Mouse (Mus musculus): ENCODE measurements around the gene Marcksl1. TPM values are rescaled to one million over a fixed set of nuclear protein-coding genes. Genes with fewer than 3 reads are reported as not detected.
"Not testable (repeated sequence)": the region's sequence is repeated elsewhere in the genome, so short reads cannot be mapped to it uniquely, and the experiment has no call there.

The Marcksl1 gene
- polyA plus RNA-seq, 1 experiment from 2014 or later: 296 TPM

GRCm38 (mm10) chr4:129518519-129518918 is 5.1 kb downstream of the Marcksl1 start:
- no peaks in the 10 kb centered on the region for H3K27me3 ChIP-seq (ENCODE audit: control insufficient read depth, insufficient read depth, low read length)
- H3K4me1 ChIP-seq (ENCODE audit: control insufficient read depth, insufficient read depth, low read length): peaks cover 2% of the 10 kb centered on the region; the same call in 1 of the 2 replicates
- 87% methylated on average over 8 of the region's 8 CpGs for WGBS
- H3K4me2 ChIP-seq (ENCODE audit: low read depth, low read length): no peak overlapping the region
- H3K9ac ChIP-seq (ENCODE audit: low read length): no peak overlapping the region
- no peaks in the 10 kb centered on the region for H3K9me3 ChIP-seq (replicated peaks; ENCODE audit: control insufficient read depth, low read length)
- no peak overlapping the region for H3K4me3 ChIP-seq (replicated peaks; ENCODE audit: low read length)
- peaks cover 35% of the 10 kb centered on the region for H3K36me3 ChIP-seq (ENCODE audit: control insufficient read depth, insufficient read depth, low read length)
- H3K27ac ChIP-seq (ENCODE audit: low read length): no peak overlapping the region
- ATAC-seq (ENCODE audit: insufficient read depth, low FRiP score): no peak

- H3K36me3 ChIP-seq (ENCODE audit: control insufficient read depth, insufficient read depth, low read length): peaks cover 50% of the 10 kb centered on the region
- no peak overlapping the region for H3K4me3 ChIP-seq (replicated peaks; ENCODE audit: low read length)
- WGBS: 89% methylated on average over 5 of the region's 5 CpGs
- no peaks in the 10 kb centered on the region for H3K4me1 ChIP-seq (ENCODE audit: control insufficient read depth, insufficient read depth, low read length)
- H3K4me2 ChIP-seq (ENCODE audit: low read depth, low read length): no peak overlapping the region
- H3K9ac ChIP-seq (ENCODE audit: low read length): no peak overlapping the region
- no peak for ATAC-seq (ENCODE audit: insufficient read depth, low FRiP score)
- H3K27me3 ChIP-seq (ENCODE audit: control insufficient read depth, insufficient read depth, low read length): no peaks in the 10 kb centered on the region
- H3K27ac ChIP-seq (ENCODE audit: low read length): no peak overlapping the region
- H3K9me3 ChIP-seq (replicated peaks; ENCODE audit: control insufficient read depth, low read length): no peaks in the 10 kb centered on the region
Measured at GRCm38 (mm10) chr4:129525338-129525737, 12.0 kb downstream of the Marcksl1 start.

GRCm38 (mm10) chr4:129525889-129526288 is 12.5 kb downstream of the Marcksl1 start:
- Histone ChIP-seq H3K4me1 (ENCODE audit: control insufficient read depth, insufficient read depth, low read length) (no peaks in the 10 kb centered on the region), H3K9ac (ENCODE audit: low read length) (no peak overlapping the region), H3K4me3 (replicated peaks; ENCODE audit: low read length) (no peak overlapping the region), H3K36me3 (ENCODE audit: control insufficient read depth, insufficient read depth, low read length) (peaks cover 46% of the 10 kb centered on the region), H3K9me3 (replicated peaks; ENCODE audit: control insufficient read depth, low read length) (no peaks in the 10 kb centered on the region), H3K27ac (ENCODE audit: low read length) (no peak overlapping the region), H3K4me2 (ENCODE audit: low read depth, low read length) (no peak overlapping the region), H3K27me3 (ENCODE audit: control insufficient read depth, insufficient read depth, low read length) (no peaks in the 10 kb centered on the region)
- ATAC-seq (ENCODE audit: insufficient read depth, low FRiP score): no peak
- 64% methylated on average over 3 of the region's 3 CpGs for WGBS

- H3K9me3 ChIP-seq (replicated peaks; ENCODE audit: control insufficient read depth, low read length); H3K9ac ChIP-seq (ENCODE audit: low read length); H3K4me2 ChIP-seq (ENCODE audit: low read depth, low read length); H3K4me3 ChIP-seq (replicated peaks; ENCODE audit: low read length); H3K4me1 ChIP-seq (ENCODE audit: control insufficient read depth, insufficient read depth, low read length); ATAC-seq (ENCODE audit: insufficient read depth, low FRiP score); H3K27me3 ChIP-seq (ENCODE audit: control insufficient read depth, insufficient read depth, low read length); H3K27ac ChIP-seq (ENCODE audit: low read length): not testable (repeated sequence)
- peaks cover 28% of the 10 kb centered on the region for H3K36me3 ChIP-seq (ENCODE audit: control insufficient read depth, insufficient read depth, low read length)
- 92% methylated on average over 5 of the region's 6 CpGs for WGBS
Measured at GRCm38 (mm10) chr4:129528901-129529300, 15.5 kb downstream of the Marcksl1 start.

GRCm38 (mm10) chr4:129540012-129540411 is 26.6 kb downstream of the Marcksl1 start:
- H3K27me3 ChIP-seq (ENCODE audit: control insufficient read depth, insufficient read depth, low read length): no peaks in the 10 kb centered on the region
- H3K4me2 ChIP-seq (ENCODE audit: low read depth, low read length): no peak overlapping the region
- 87% methylated on average over 6 of the region's 6 CpGs for WGBS

GRCm38 (mm10) chr4:129541868-129542591 is 28.6 kb downstream of the Marcksl1 start:
- WGBS: under 1% methylated on average over 30 of the region's 30 CpGs
- ATAC-seq (ENCODE audit: insufficient read depth, low FRiP score): no peak
- Histone ChIP-seq H3K4me3 (replicated peaks; ENCODE audit: low read length) (peak overlapping the region; percentile 98), H3K9ac (ENCODE audit: low read length) (peak overlapping the region; percentile 92), H3K36me3 (ENCODE audit: control insufficient read depth, insufficient read depth, low read length) (no peaks in the 10 kb centered on the region), H3K9me3 (replicated peaks; ENCODE audit: control insufficient read depth, low read length) (no peaks in the 10 kb centered on the region), H3K4me2 (ENCODE audit: low read depth, low read length) (peak overlapping the region; percentile 89), H3K27me3 (ENCODE audit: control insufficient read depth, insufficient read depth, low read length) (no peaks in the 10 kb centered on the region), H3K4me1 (ENCODE audit: control insufficient read depth, insufficient read depth, low read length) (peaks cover 11% of the 10 kb centered on the region), H3K27ac (ENCODE audit: low read length) (peak overlapping the region; percentile 80)

More at GRCm38 (mm10) chr4:129540012-129540411, 26.6 kb downstream of the Marcksl1 start:
- Histone ChIP-seq H3K36me3 (ENCODE audit: control insufficient read depth, insufficient read depth, low read length) (no peaks in the 10 kb centered on the region), H3K9me3 (replicated peaks; ENCODE audit: control insufficient read depth, low read length) (no peaks in the 10 kb centered on the region), H3K9ac (ENCODE audit: low read length) (no peak overlapping the region), H3K4me1 (ENCODE audit: control insufficient read depth, insufficient read depth, low read length) (peaks cover 11% of the 10 kb centered on the region), H3K27ac (ENCODE audit: low read length) (no peak overlapping the region), H3K4me3 (replicated peaks; ENCODE audit: low read length) (no peak overlapping the region)
- ATAC-seq (ENCODE audit: insufficient read depth, low FRiP score): no peak

GRCm38 (mm10) chr4:129542592-129543141 is 29.3 kb downstream of the Marcksl1 start, which contains the start of gene Hdac1:
Hdac1 (minus strand) TSS chr4:129542713.
- ATAC-seq (ENCODE audit: insufficient read depth, low FRiP score): peak; percentile 100
- H3K4me2 ChIP-seq (ENCODE audit: low read depth, low read length): peak within 1 kb of the TSS; percentile 89
- WGBS: under 1% methylated on average over 45 of the region's 46 CpGs
- H3K9me3 ChIP-seq (replicated peaks; ENCODE audit: control insufficient read depth, low read length): no peaks in the 10 kb centered on the region
- H3K27ac ChIP-seq (ENCODE audit: low read length): peak within 1 kb of the TSS; percentile 86
- no peaks in the 10 kb centered on the region for H3K27me3 ChIP-seq (ENCODE audit: control insufficient read depth, insufficient read depth, low read length)
- no peaks in the 10 kb centered on the region for H3K36me3 ChIP-seq (ENCODE audit: control insufficient read depth, insufficient read depth, low read length)
- peaks cover 11% of the 10 kb centered on the region for H3K4me1 ChIP-seq (ENCODE audit: control insufficient read depth, insufficient read depth, low read length)
- peak within 1 kb of the TSS; percentile 98 for H3K4me3 ChIP-seq (replicated peaks; ENCODE audit: low read length)
- H3K9ac ChIP-seq (ENCODE audit: low read length): peak within 1 kb of the TSS; percentile 92

- Histone ChIP-seq H3K4me2 (ENCODE audit: low read depth, low read length) (no peak overlapping the region), H3K9me3 (replicated peaks; ENCODE audit: control insufficient read depth, low read length) (no peaks in the 10 kb centered on the region), H3K9ac (ENCODE audit: low read length) (no peak overlapping the region), H3K27ac (ENCODE audit: low read length) (no peak overlapping the region), H3K36me3 (ENCODE audit: control insufficient read depth, insufficient read depth, low read length) (no peaks in the 10 kb centered on the region), H3K27me3 (ENCODE audit: control insufficient read depth, insufficient read depth, low read length) (no peaks in the 10 kb centered on the region), H3K4me1 (ENCODE audit: control insufficient read depth, insufficient read depth, low read length) (peaks cover 11% of the 10 kb centered on the region), H3K4me3 (replicated peaks; ENCODE audit: low read length) (no peak overlapping the region)
- 88% methylated on average over 4 of the region's 4 CpGs for WGBS
- ATAC-seq (ENCODE audit: insufficient read depth, low FRiP score): no peak
Measured at GRCm38 (mm10) chr4:129544106-129544505, 30.7 kb downstream of the Marcksl1 start.

GRCm38 (mm10) chr4:129547631-129548030 is 34.2 kb downstream of the Marcksl1 start:
- not testable (repeated sequence) for ATAC-seq (ENCODE audit: insufficient read depth, low FRiP score); H3K27ac ChIP-seq (ENCODE audit: low read length); H3K27me3 ChIP-seq (ENCODE audit: control insufficient read depth, insufficient read depth, low read length); H3K9me3 ChIP-seq (replicated peaks; ENCODE audit: control insufficient read depth, low read length); H3K4me2 ChIP-seq (ENCODE audit: low read depth, low read length); H3K4me1 ChIP-seq (ENCODE audit: control insufficient read depth, insufficient read depth, low read length); H3K36me3 ChIP-seq (ENCODE audit: control insufficient read depth, insufficient read depth, low read length); H3K9ac ChIP-seq (ENCODE audit: low read length); H3K4me3 ChIP-seq (replicated peaks; ENCODE audit: low read length)
- 79% methylated on average over 4 of the region's 4 CpGs for WGBS

All from stomach, embryonic 16.5 days (tissue).